Mouse (Mus musculus) kidney, adult 2 months (tissue): ENCODE measurements around the gene Suz12.

Experiments
- CTCF ChIP-seq: fragments of 200-500 bp; conservative IDR thresholded peaks from 2 replicates; pipeline ENCODE4 v1.5.1; 2011; ENCODE audit warnings: low read depth, mild to moderate bottlenecking, control low read depth, low read length, moderate library complexity, mixed read lengths; ENCODE audit not compliant: insufficient read depth, insufficient read length
- POLR2A ChIP-seq: fragments of 200-500 bp; IDR thresholded peaks from one replicate; pipeline ENCODE4 v1.6.1; 2011; ENCODE audit warnings: low read depth, low read length, control low read depth

- TF ChIP-seq CTCF = no peak
- no peak for TF ChIP-seq POLR2A
These were observed 707 bp downstream of the Suz12 start for GRCm38 (mm10) chr11:79993356-79994270.
